Mouse (Mus musculus) right cerebral cortex, postnatal 36 days (tissue): ENCODE data around the gene Rbm8a.

Source experiments
- DNase-seq, 2 experiments: peaks; one replicate each; pipeline ENCODE4 v3.0.0; 2022; ENCODE audit warnings: low spot score in 2 of 2, mixed read lengths in 1 of 2

Gene Rbm8a

DNA sequence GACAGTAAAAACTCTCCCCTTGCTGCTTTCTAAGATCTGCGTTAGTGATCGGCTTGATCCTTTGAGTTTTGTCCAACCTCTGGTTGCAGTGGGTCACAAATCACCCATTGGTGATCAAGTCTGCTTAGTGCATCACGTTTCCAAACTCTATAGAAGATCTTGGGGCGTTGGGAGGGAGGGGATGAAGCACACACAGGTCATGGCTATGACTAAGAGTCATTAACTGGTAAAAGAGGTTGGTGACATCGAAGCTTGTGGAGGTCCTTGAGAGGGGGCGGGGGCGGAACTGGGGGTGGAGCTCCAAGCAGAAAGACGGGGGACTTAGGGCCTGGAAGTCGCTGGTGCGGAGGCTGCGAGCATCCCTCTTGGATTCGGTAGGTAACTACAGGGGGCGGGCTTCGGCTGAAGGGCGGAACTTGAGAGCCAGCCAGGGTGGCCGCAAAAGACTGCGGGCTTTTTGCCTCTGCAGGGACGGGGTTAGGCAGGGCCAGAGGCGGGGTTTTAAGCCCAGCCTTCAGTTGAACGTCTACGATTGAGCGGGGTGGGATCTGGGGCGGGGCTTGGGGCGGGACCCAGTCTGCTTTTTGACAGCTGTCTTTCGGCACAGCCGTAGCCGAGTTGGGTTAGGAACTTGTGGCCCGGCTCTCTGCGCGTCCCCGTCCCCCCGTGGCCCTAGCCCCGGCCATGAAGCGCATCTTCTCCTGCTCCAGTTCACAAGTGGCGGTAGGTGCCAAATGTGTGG is 40.2 kb downstream of the Rbm8a start, which contains the start of gene Ankrd35:
Gene Ankrd35 (plus strand): TSS at position 405 of the 742 bp plus-strand sequence.
- DNase-seq = peak; percentile 52 to 68

DNA sequence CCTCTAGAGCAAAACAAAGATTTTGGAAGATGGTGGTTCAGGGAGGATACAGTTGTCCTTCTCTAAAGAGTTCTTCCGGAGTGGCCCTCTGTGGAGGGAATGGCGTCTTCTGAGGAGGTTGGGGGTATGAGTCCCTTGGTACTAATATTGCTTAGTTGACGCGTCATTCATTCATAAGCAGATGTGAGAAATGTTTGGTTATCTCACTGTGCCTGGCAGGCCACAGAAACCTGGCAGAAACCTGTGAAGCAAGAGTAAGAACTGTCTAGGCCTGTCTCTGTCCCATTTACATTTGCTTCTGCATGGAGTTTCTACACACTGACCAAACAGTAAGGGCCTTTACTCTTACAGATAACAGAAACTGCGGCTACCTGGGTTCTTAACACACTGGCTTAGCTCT is 41.8 kb downstream of the Rbm8a start:
- DNase-seq = no peak

GRCm38 (mm10) chr3:96673514-96673913 is 43.8 kb downstream of the Rbm8a start:
- no peak for DNase-seq

DNA sequence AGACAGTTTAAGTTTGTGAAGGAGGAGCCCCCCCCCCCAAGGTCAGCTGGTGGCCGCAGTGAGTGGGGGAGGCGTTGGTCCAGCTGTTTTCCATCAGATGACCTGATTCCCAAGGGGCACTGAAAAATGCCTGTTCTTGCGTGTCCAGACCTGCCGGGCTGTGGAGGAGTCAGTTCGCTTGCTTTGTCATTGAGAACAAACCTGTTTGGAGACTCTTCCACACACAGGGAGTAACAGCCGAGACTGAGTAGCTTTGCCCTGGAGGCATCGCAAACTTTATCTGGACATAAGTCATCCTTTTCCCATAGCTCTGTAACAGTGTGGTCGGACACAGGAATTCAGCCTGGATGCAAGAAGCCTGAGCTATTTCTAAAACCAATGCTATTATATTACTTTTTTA is 44.7 kb downstream of the Rbm8a start:
- no peak for DNase-seq

DNA sequence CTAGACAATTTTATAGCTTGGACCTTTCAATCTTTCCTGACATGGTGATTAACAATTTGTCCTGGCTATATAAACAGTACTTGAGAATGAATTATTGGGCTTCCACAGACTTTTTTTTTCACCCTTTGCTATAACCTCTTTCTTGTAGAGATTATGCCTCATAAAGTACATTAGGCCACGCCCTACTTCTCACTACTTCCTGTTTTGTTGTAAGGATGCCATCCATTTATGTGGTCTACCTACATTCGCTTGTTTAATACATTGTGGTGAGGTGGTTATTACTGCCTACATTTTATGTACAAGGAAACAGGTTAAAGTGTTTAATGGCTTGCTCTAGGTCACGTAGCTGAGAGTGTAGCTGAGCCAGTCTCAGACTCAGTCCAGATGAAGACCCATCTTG is 45.4 kb downstream of the Rbm8a start:
- no peak for DNase-seq

- DNase-seq = no peak
Observed at GRCm38 (mm10) chr3:96675690-96676089, 46.0 kb downstream of the Rbm8a start.

GRCm38 (mm10) chr3:96678456-96678855 is 48.7 kb downstream of the Rbm8a start:
- no peak for DNase-seq

DNA sequence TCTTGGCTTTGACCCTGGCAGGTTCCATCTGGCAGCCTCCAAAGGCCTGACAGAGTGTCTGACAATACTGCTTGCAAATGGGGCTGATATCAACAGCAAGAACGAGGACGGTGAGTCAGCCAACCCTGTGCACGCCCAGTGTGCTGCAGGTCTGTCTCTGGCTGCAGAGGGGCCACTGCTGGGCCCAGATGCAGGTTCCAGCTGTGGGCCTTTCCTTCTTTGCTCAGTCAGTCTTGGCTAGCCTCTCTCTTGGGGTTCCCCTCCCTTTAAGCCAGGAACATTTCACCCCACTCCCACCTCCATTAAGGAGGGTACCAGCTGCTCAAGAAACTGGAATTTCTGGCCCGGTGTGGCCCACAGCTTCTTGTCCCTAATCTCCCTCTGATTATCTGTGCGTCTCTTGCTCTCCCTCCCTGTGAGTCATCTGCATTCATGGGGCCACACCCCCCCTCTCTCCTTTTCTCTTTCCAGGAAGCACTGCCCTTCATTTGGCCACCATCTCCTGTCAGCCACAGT is 49.5 kb downstream of the Rbm8a start:
- no peak for DNase-seq

DNA sequence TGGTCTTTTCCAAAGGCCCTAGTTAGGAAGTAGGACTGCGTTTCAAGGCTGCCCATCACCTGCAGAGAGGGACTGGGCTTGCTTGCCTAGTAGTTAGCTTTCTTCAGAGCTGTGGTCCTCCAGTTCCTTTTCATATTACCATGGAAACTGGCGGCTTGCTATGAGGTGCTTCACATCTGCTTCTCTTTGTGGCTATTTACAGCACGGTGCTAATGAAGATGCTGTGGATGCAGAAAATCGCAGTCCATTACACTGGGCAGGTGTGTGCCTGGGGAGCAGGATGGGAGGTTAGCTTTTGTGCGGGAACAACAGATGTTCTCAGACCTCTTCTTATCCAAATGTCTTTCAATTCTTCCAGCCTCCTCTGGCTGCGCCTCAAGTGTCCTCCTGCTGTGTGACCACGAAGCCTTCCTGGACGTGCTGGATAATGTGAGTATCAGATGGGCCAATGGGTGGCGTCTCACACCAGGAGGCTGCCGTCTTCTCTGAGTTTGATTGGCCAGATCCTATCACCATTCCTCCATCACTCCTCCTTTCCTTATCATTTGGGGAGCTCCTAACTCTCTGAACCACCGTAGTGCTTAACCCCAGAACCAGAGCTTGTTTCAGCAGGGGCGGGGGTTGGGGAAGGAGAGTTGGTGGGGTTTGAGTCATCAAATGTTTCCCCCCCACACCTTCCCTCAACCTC is 50.7 kb downstream of the Rbm8a start:
- no peak for DNase-seq
